Mouse (Mus musculus) embryonic fibroblast, embryonic 13.5 days (primary cell): ENCODE data around the gene Fam53a. TPM values are rescaled to one million over a fixed set of nuclear protein-coding genes. Genes with fewer than 3 reads are reported as not detected.
A peak's percentile ranks its signal among the peaks of the same experiment; 100 is the strongest.

Experiments used
- H3K27ac ChIP-seq: 2 replicates; pipeline ENCODE4 v1.5.1; 2012; ENCODE audit warnings: low read length, control low read depth, inconsistent platforms; ENCODE audit not compliant: insufficient read depth
- H3K4me1 ChIP-seq: 2 replicates; pipeline ENCODE4 v1.6.1; 2011; ENCODE audit warnings: low read length; ENCODE audit not compliant: control insufficient read depth, insufficient read depth
- H3K4me3 ChIP-seq: 2 replicates; pipeline ENCODE4 v1.5.1; 2011; ENCODE audit warnings: mild to moderate bottlenecking, control low read depth, low read length; ENCODE audit not compliant: insufficient read depth
- CTCF ChIP-seq: IDR thresholded peaks from 2 replicates; pipeline ENCODE4 v1.5.1; 2011; ENCODE audit warnings: mild to moderate bottlenecking, control low read depth, low read length, moderate library complexity, borderline replicate concordance; ENCODE audit not compliant: insufficient read depth
- POLR2A ChIP-seq: IDR thresholded peaks from 2 replicates; pipeline ENCODE4 v1.6.1; 2011; ENCODE audit warnings: low read depth, mild to moderate bottlenecking, control low read depth, low read length, moderate library complexity
- polyA plus RNA-seq: library from polyadenylated mRNA; stranded (reverse); fragments of >200 nt; gene quantifications from 2 replicates; pipeline ENCODE4 v1.2.4, GENCODE M21; 2011; ENCODE audit warnings: low read depth; ENCODE audit not compliant: missing spikeins, insufficient read length

Gene Fam53a
- polyA plus RNA-seq, 1 experiment: 24.3 TPM

- Histone ChIP-seq H3K4me1 (no peaks in the 10 kb centered on the region; the same call in 1 of the 2 replicates), H3K27ac (0 out of 2 replicates have a peak overlapping the region, but pooled peaks have one; percentile 2), H3K4me3 (peak overlapping the region; percentile 73)
- no peak for TF ChIP-seq POLR2A
- no peak for TF ChIP-seq CTCF
Observed at GRCm38 (mm10) chr5:33656739-33657138, 27.3 kb upstream of the Fam53a start.

- no peak overlapping the region for H3K4me3 ChIP-seq
- H3K4me1 ChIP-seq: peaks cover 2% of the 10 kb centered on the region; the same call in 1 of the 2 replicates
- TF ChIP-seq POLR2A (no peak), CTCF (no peak)
- H3K27ac ChIP-seq: no peak overlapping the region
Observed at GRCm38 (mm10) chr5:33655251-33655840, 25.9 kb upstream of the Fam53a start.

- H3K27ac ChIP-seq: no peak overlapping the region
- H3K4me3 ChIP-seq: no peak overlapping the region
Observed at GRCm38 (mm10) chr5:33654424-33654823, 25.0 kb upstream of the Fam53a start.

DNA sequence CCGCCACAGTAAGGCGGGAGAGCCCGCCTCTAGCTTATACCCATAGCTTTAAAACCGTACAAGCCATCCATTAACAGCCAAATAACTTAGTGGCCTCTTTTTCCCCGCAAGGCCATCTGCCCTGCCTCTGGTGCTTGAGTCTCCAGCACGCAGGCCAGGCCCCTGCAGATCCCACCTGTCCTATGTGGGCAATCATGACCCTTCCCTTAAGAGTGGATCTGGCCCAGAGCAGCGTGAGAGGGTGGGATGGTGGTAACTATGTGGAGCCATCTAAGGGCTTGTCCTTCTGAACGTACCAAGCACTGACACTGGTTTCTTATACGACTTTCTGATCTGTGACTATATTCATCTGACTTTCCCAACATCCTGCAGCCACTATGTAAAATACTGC lies 23.3 kb upstream of the Fam53a start:
- TF ChIP-seq POLR2A (no peak; the same call in 1 of the 2 replicates), CTCF (no peak)
- Histone ChIP-seq H3K4me1 (peaks cover 4% of the 10 kb centered on the region; the same call in 1 of the 2 replicates), H3K27ac (no peak overlapping the region), H3K4me3 (no peak overlapping the region)

More at GRCm38 (mm10) chr5:33654424-33654823, 25.0 kb upstream of the Fam53a start:
- peaks cover 4% of the 10 kb centered on the region; the same call in 1 of the 2 replicates for H3K4me1 ChIP-seq
- TF ChIP-seq CTCF (no peak), POLR2A (no peak)

DNA sequence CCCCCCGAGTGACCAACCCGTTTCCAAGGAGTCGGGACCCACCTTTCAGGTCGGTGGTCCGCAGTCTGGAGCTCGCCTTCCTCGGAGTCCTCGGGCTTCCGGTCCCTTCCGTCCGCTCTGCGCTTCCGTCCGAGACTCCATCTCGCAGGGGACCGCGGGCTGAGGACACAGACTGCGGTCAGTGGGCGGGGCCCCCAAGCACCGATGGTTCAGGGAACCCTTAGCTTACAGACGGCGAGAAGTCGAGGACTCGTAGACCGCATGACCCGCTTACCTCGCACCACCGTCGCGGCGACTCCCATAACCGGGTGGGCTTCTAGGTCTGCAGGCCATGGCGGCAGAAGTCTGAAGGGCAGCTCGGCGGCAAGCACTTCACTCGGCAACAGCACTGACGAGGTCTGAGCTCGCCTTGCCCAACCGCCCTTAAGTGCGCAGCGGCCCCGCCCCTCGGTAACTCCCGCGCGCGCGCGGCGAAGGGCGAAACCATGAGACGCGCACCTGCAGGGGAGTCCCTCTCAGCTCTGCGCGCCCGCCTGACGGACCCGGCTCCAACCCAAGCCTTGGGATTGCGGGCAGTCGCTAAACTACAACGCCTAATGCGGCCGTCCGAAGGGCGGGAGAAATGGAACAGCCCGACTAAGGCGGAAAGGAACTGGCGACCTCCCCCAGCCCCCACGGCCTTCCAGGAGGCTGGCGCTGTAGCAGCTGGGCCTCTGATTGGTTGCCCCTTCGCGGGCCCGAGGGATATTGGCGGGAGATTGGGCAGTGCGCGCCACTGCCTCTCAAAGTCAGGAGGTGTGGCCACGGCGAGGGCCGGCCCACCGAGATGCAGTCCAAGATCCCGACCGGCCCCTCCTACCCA lies 22.7 kb upstream of the Fam53a start, which contains the start of gene Slbp:
TSS of gene Slbp (minus strand) at position 654 of the 862 bp plus-strand sequence.
- peak within 1 kb of the TSS; percentile 83 for H3K27ac ChIP-seq
- peaks cover 4% of the 10 kb centered on the region; the same call in 1 of the 2 replicates for H3K4me1 ChIP-seq
- peak; percentile 100 for TF ChIP-seq POLR2A
- no peak for TF ChIP-seq CTCF
- H3K4me3 ChIP-seq: peak within 1 kb of the TSS; percentile 86

GRCm38 (mm10) chr5:33651541-33651920 lies 22.1 kb upstream of the Fam53a start:
- Histone ChIP-seq H3K27ac (peak overlapping the region; percentile 83), H3K4me3 (peak overlapping the region; percentile 86), H3K4me1 (peaks cover 4% of the 10 kb centered on the region; the same call in 1 of the 2 replicates)
- no peak for TF ChIP-seq CTCF
- TF ChIP-seq POLR2A: no peak

GRCm38 (mm10) chr5:33651017-33651416 lies 21.6 kb upstream of the Fam53a start:
- peak overlapping the region; percentile 83; the same call in 1 of the 2 replicates for H3K27ac ChIP-seq
- TF ChIP-seq POLR2A: no peak
- peak overlapping the region; percentile 86 for H3K4me3 ChIP-seq
- H3K4me1 ChIP-seq: peaks cover 4% of the 10 kb centered on the region; the same call in 1 of the 2 replicates

DNA sequence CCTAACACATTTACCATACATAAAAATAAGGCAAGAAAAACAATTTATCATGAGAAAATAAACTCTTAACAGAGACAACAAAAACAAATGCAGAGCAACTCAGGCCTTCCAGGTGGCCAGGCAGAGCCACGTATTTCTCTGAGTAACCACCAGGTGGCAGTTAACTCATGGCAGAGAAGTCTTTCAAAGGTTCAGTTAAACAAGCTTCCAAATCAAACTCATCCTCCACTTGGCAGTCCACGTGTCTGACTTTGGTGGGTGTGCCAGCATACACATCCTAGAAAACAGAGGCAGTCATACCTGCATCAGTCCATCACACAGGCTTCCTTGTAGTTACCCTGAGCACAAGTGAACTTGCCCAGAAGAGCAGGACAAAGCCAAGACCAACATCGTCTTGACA lies 11.2 kb upstream of the Fam53a start:
- Histone ChIP-seq H3K4me3 (no peak overlapping the region), H3K4me1 (no peaks in the 10 kb centered on the region), H3K27ac (no peak overlapping the region)
- TF ChIP-seq CTCF (peak; percentile 20; the same call in 1 of the 2 replicates), POLR2A (no peak)

DNA sequence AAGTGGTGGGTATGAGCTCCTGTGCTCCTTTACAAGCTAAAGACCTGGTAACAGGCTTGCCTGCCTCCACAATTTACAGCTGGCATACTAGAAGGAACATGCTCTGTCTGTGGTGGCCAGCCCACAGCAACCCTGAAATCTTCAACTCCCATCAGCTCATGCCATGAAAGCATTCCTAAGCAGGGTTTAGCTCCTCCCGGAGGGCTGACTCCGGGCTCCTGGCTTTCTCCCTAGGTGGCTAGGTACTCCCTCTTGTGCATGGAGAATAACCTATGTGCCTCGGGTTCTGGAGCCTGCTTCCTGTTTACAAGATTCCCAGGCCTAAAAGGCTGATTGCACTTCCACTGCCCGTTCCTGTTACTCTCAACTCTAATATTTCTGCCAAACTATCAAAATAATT lies 9.4 kb upstream of the Fam53a start:
- no peak for TF ChIP-seq CTCF
- TF ChIP-seq POLR2A: no peak
- no peak overlapping the region for H3K4me3 ChIP-seq

More for the DNA sequence above, 9.4 kb upstream of the Fam53a start:
- H3K4me1 ChIP-seq: no peaks in the 10 kb centered on the region
- no peak overlapping the region for H3K27ac ChIP-seq
